Mouse (Mus musculus): ENCODE measurements around the gene Slpi. TPM values are rescaled to one million over a fixed set of nuclear protein-coding genes. Genes with fewer than 3 reads are reported as not detected.
"Not testable (repeated sequence)": the region's sequence is repeated elsewhere in the genome, so short reads cannot be mapped to it uniquely, and the experiment has no call there.

The Slpi gene
- polyA plus RNA-seq, 1 experiment from 2014 or later = not detected

DNA sequence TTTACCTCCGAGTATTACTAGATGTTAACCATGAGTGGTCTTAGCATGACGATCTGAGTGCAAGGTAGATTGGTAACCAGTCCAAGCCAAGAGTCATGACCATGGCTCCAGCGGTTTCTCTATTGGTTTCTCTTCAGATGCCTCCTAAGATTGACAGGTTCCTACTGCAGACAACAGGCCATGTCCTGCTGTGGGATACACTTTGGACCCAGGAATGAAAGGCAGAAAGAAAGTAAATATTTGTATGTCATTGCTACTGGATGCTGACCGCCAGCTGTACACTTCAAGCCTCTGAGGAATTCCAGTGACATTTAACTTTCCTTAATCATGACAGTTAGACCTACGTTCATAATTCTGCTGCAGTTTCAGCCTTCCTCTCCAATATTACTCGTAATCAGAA is 67.9 kb downstream of the Slpi start:
- WGBS = 85% methylated on average over 6 of the region's 6 CpGs
- H3K36me3 ChIP-seq (ENCODE audit: poor library complexity, severe bottlenecking) = no peaks in the 10 kb centered on the region
- H3K9me3 ChIP-seq (replicated peaks) = no peaks in the 10 kb centered on the region
- H3K27me3 ChIP-seq = no peaks in the 10 kb centered on the region
- no peak overlapping the region for H3K4me3 ChIP-seq
- no peaks in the 10 kb centered on the region for H3K4me1 ChIP-seq
- H3K4me2 ChIP-seq = no peak overlapping the region
- ATAC-seq = no peak
- no peak overlapping the region for H3K27ac ChIP-seq
- H3K9ac ChIP-seq = no peak overlapping the region

DNA sequence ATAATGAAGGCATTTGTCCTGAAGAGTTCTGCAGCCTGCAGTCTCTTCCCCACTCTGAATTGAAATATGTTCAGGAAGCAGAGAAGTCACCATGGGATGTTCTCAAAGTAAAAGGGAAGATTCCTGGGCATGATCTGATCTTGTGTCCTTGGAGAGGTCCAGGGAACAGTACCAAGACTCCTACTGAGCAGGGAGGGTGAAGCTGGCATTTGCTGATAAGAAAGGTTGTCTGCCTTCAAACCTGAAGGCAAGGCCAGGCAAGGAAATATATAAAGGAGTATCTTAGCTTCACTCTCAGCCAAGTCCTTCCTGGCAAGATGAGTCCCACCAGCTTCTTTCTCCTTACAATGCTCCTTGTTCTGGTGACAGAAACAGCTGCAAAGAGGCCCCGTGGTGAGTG is 72.4 kb downstream of the Slpi start, which contains the start of gene Svs6:
Svs6 (plus strand) TSS at position 301 of the 400 bp plus-strand sequence.
- WGBS = 76% methylated on average over 1 of the region's 1 CpGs
- not testable (repeated sequence) for H3K4me3 ChIP-seq; H3K4me1 ChIP-seq; H3K27me3 ChIP-seq; H3K27ac ChIP-seq; H3K9ac ChIP-seq; H3K9me3 ChIP-seq (replicated peaks); H3K36me3 ChIP-seq (ENCODE audit: poor library complexity, severe bottlenecking); H3K4me2 ChIP-seq; ATAC-seq

DNA sequence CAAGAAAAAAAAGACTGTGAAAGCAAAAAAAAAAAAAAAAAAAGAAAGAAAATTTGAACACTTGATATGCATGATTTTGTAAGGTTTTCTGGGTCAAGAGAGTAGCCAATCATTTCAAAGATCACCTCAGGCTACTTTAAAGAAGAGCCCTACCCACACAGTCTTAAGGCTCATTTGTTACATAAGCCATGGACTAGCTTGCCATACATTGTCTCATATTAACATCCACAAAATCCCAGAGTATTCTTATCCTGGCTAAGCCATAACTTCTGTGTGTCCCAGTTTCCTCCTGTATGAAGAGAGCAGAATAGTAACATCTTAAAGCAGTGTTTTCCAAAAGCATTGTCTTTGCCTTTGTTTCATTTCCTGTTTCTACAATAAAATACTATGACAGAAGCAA is 73.4 kb downstream of the Slpi start:
- H3K9me3 ChIP-seq (replicated peaks); H3K27ac ChIP-seq; H3K4me2 ChIP-seq; H3K27me3 ChIP-seq; ATAC-seq; H3K36me3 ChIP-seq (ENCODE audit: poor library complexity, severe bottlenecking); H3K9ac ChIP-seq; H3K4me1 ChIP-seq; H3K4me3 ChIP-seq: not testable (repeated sequence)

DNA sequence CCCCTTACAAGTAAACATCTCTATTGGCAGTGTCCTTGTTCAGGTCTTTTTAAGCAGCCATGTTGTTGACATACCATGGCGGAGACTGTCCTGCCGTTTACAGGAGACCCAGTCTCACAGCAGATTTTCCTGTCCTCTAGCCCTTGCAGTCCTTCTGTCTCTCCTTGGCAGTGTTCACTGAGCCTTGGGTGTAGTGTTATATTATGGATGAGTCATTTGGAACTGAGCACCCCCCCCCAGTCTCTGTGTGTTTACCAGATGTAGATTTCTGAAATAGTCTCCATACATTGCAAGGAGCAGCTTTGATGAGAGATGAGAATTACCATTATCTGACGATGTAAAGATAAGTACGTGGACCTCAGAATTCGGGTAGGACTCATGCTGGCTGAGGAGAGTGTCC is 76.3 kb downstream of the Slpi start:
- H3K9me3 ChIP-seq (replicated peaks) = no peaks in the 10 kb centered on the region
- no peaks in the 10 kb centered on the region for H3K27me3 ChIP-seq
- H3K4me1 ChIP-seq = no peaks in the 10 kb centered on the region
- H3K27ac ChIP-seq = no peak overlapping the region
- no peak overlapping the region for H3K4me3 ChIP-seq
- no peak for ATAC-seq
- WGBS = 85% methylated on average over 5 of the region's 5 CpGs
- no peaks in the 10 kb centered on the region for H3K36me3 ChIP-seq (ENCODE audit: poor library complexity, severe bottlenecking)
- H3K4me2 ChIP-seq = no peak overlapping the region
- no peak overlapping the region for H3K9ac ChIP-seq

Small RNA genes lying within 50 kb of the gene (microRNA-seq; reads per million reads assigned to microRNA genes)
- not detected for gene Mir7678

Other genes starting within 250 kb of the Slpi start
- gene Kcns1, start 218.0 kb downstream of the Slpi start, polyA plus RNA-seq (2015; fragmentation: Nextera tagmentation; extraction: Ambion mirVana) = 0.14 TPM in 1 of 2 replicates, not detected in the other
- gene Wfdc5, start 206.4 kb downstream of the Slpi start, polyA plus RNA-seq (2015; fragmentation: Nextera tagmentation; extraction: Ambion mirVana) = not detected in 2 replicates
- gene Wfdc12, start 198.5 kb downstream of the Slpi start, polyA plus RNA-seq (2015; fragmentation: Nextera tagmentation; extraction: Ambion mirVana) = not detected in 2 replicates
- gene Wfdc15a, start 189.0 kb downstream of the Slpi start, polyA plus RNA-seq (2015; fragmentation: Nextera tagmentation; extraction: Ambion mirVana) = not detected in 2 replicates
- not detected in 2 replicates for gene Wfdc15b, start 167.4 kb downstream of the Slpi start, polyA plus RNA-seq (2015; fragmentation: Nextera tagmentation; extraction: Ambion mirVana)
- gene Svs2, start 150.6 kb downstream of the Slpi start, polyA plus RNA-seq (2015; fragmentation: Nextera tagmentation; extraction: Ambion mirVana) = not detected in 2 replicates
- gene Svs3b, start 132.5 kb downstream of the Slpi start, polyA plus RNA-seq (2015; fragmentation: Nextera tagmentation; extraction: Ambion mirVana) = not detected in 2 replicates
- not detected in 2 replicates for gene Svs4, start 110.6 kb downstream of the Slpi start, polyA plus RNA-seq (2015; fragmentation: Nextera tagmentation; extraction: Ambion mirVana)
- gene Svs3a, start 99.8 kb downstream of the Slpi start, polyA plus RNA-seq (2015; fragmentation: Nextera tagmentation; extraction: Ambion mirVana) = not detected in 2 replicates
- not detected in 2 replicates for gene Svs6, start 72.3 kb downstream of the Slpi start, polyA plus RNA-seq (2015; fragmentation: Nextera tagmentation; extraction: Ambion mirVana)
- gene Svs5, start 56.4 kb downstream of the Slpi start, polyA plus RNA-seq (2015; fragmentation: Nextera tagmentation; extraction: Ambion mirVana) = not detected in 2 replicates
- gene Rbpjl, start 14.0 kb upstream of the Slpi start, polyA plus RNA-seq (2015; fragmentation: Nextera tagmentation; extraction: Ambion mirVana) = not detected in 2 replicates
- 0.15 and 0.45 TPM in 2 replicates for gene Matn4, start 16.1 kb upstream of the Slpi start, polyA plus RNA-seq (2015; fragmentation: Nextera tagmentation; extraction: Ambion mirVana)
- 7.9 and 8.6 TPM in 2 replicates for gene Sdc4, start 54.8 kb upstream of the Slpi start, polyA plus RNA-seq (2015; fragmentation: Nextera tagmentation; extraction: Ambion mirVana)
- gene Sys1, start 67.9 kb upstream of the Slpi start, polyA plus RNA-seq (2015; fragmentation: Nextera tagmentation; extraction: Ambion mirVana) = 71.8 and 72.4 TPM in 2 replicates
- 3.6 and 3.7 TPM in 2 replicates for gene Gm20458, start 71.9 kb upstream of the Slpi start, polyA plus RNA-seq (2015; fragmentation: Nextera tagmentation; extraction: Ambion mirVana)
- gene Trp53tg5, start 84.6 kb upstream of the Slpi start, polyA plus RNA-seq (2015; fragmentation: Nextera tagmentation; extraction: Ambion mirVana) = not detected in 2 replicates
- 6.3 and 7.3 TPM in 2 replicates for gene Dbndd2, start 97.0 kb upstream of the Slpi start, polyA plus RNA-seq (2015; fragmentation: Nextera tagmentation; extraction: Ambion mirVana)
- gene Pigt, start 108.4 kb upstream of the Slpi start, polyA plus RNA-seq (2015; fragmentation: Nextera tagmentation; extraction: Ambion mirVana) = 47.2 and 52.2 TPM in 2 replicates
- 15.4 and 21.2 TPM in 2 replicates for gene Wfdc2, start 173.3 kb upstream of the Slpi start, polyA plus RNA-seq (2015; fragmentation: Nextera tagmentation; extraction: Ambion mirVana)
- not detected in 2 replicates for gene Spint3, start 184.4 kb upstream of the Slpi start, polyA plus RNA-seq (2015; fragmentation: Nextera tagmentation; extraction: Ambion mirVana)
- not detected in 2 replicates for gene Wfdc6a, start 196.4 kb upstream of the Slpi start, polyA plus RNA-seq (2015; fragmentation: Nextera tagmentation; extraction: Ambion mirVana)
- gene Eppin, start 204.5 kb upstream of the Slpi start, polyA plus RNA-seq (2015; fragmentation: Nextera tagmentation; extraction: Ambion mirVana) = not detected in 2 replicates
- not detected in 2 replicates for gene Wfdc6b, start 224.4 kb upstream of the Slpi start, polyA plus RNA-seq (2015; fragmentation: Nextera tagmentation; extraction: Ambion mirVana)
- not detected in 2 replicates for gene Wfdc8, start 224.5 kb upstream of the Slpi start, polyA plus RNA-seq (2015; fragmentation: Nextera tagmentation; extraction: Ambion mirVana)
- not detected in 2 replicates for gene Wfdc16, start 249.7 kb upstream of the Slpi start, polyA plus RNA-seq (2015; fragmentation: Nextera tagmentation; extraction: Ambion mirVana)

All from forebrain, embryonic 13.5 days (tissue).